Mouse (Mus musculus) brain, embryonic 14.5 days (tissue): ENCODE results near the gene Dcun1d4.

Experiments
- CTCF ChIP-seq: fragments of 200-500 bp; IDR thresholded peaks from 2 replicates; pipeline ENCODE4 v1.5.1; 2012; ENCODE audit warnings: inconsistent platforms, mild to moderate bottlenecking, moderate library complexity, borderline replicate concordance; ENCODE audit not compliant: insufficient read depth, insufficient read length; ENCODE audit errors: extremely low read depth
- POLR2A ChIP-seq: fragments of 200-500 bp; IDR thresholded peaks from 2 replicates; pipeline ENCODE4 v1.6.1; 2012; ENCODE audit warnings: mild to moderate bottlenecking, inconsistent platforms, borderline replicate concordance; ENCODE audit not compliant: poor library complexity, insufficient read depth, insufficient read length, severe bottlenecking; ENCODE audit errors: extremely low read depth

GRCm38 (mm10) chr5:73585212-73586115, 104.7 kb downstream of the Dcun1d4 start:
- TF ChIP-seq POLR2A (no peak), CTCF (no peak)
